Mouse (Mus musculus) heart, postnatal 14 days (tissue): ENCODE measurements around the gene Ldb3. TPM values are rescaled to one million over a fixed set of nuclear protein-coding genes. Genes with fewer than 3 reads are reported as not detected.

ENCODE experiments used
- DNase-seq, 2 experiments: peaks; one replicate each; pipeline ENCODE4 v3.0.0; 2021 to 2022
- intact Hi-C: fragments of 180-260 bp; cut with DNase I; formaldehyde crosslinking; loops from one replicate; pipeline ENCODE4 v1.15.1; 2025
- long read RNA-seq, 2 experiments: library from polyadenylated mRNA; stranded (forward); transcript quantifications; one replicate each; pipeline ENCODE4 v2.0.0; 2021
- total RNA-seq, 2 experiments: library from RNA; stranded (reverse); gene quantifications; 2 replicates each; pipeline ENCODE4 v1.2.3; 2021

Ldb3 gene
- 100 to 1,000 TPM; 877 to 926 TPM for total RNA-seq
- long read RNA-seq, experiment 1, full-length matches to known transcripts: 252 of 502 reads
- long read RNA-seq, experiment 1, partial matches to known transcripts: 204 of 502 reads
- long read RNA-seq, experiment 1, other reads (novel, unspliced or antisense): 46 of 502 reads
- long read RNA-seq, experiment 2, full-length matches to known transcripts: 158 of 384 reads
- long read RNA-seq, experiment 2, partial matches to known transcripts: 168 of 384 reads
- long read RNA-seq, experiment 2, other reads (novel, unspliced or antisense): 58 of 384 reads

DNA sequence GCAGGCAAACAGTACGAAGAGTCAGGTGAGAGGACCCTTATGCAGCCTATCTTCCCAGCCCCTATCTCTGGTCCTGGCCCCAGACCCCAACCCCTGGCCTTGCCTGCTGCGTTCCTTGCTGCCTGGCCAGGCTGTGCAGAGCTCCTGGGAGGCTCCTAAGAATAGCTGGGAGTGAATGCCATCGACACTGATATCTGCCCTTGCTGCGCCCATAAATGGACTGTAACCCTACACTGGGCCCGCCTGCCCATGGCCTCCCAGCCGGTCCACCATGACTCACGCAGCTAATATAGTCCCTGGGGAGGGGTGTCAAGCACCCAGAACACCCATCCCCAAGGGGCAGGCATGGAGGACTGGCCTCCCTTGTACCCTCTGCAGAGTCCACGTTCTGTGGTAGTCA lies at the start of gene Ldb3:
Gene Ldb3 (minus strand): TSS at position 185 of the 400 bp plus-strand sequence.
- peak; percentile 61 to 76 for DNase-seq
- intact Hi-C loops: no loop called here

- DNase-seq: no peak
- intact Hi-C loops: no loop called here
These were observed 47.2 kb upstream of the Ldb3 start for GRCm38 (mm10) chr14:34635721-34636120.

- no peak for DNase-seq
- intact Hi-C loops: no loop called here
These were observed 46.7 kb upstream of the Ldb3 start for GRCm38 (mm10) chr14:34635192-34635591.

DNA sequence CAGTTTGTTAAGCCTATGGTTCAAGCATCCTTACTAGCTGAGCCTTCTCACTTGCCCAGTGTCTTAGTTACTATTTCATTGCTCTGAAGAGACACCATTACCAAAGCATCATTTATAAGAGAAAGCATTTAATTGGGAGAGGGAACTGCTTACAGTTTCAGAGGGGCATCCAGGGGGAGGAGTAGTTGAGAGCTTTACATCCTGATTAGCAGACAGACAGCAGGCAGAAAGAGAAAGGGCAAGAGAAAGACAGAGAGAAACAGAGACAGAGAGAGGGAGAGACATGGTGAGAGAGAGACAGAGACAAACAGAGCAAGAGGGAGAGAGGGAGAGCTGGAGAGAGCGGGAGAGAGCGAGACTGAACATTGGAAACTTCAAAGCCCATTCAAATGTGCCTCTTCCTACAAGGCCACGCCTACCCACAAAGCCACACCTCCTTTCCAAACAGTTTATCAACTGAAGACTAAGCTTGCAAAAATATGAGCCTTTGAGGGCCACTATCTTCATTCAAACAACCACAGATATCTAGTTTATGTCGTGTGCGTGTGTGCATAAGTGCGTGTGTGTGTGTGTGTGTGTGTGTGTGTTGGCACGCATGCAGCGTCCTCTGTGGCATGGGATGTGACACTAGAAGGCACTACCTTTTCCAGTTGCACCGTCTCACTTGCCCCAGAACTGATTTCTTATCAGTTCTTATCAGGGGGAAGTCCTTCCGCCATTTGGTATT lies 44.4 kb upstream of the Ldb3 start:
- no peak for DNase-seq
- intact Hi-C loops: no loop called here

DNA sequence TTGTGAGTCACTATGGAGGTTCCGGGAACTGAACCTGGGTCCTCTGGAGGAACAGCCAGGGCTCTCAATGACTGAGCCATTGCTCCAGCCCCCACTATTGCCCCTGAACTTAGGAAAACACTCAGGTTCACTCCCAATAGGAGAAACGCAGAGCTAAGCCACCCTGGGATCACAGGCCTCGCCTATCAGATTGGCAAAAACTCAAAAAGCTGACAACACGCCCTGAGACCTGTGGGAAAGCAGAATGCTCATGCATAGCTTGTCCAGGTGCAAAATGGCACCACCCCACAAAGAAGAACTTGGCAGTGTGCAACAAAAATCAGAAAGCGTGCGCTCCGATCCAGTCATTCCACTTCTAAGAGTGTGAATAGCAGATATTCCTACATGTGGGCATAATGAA lies 38.3 kb upstream of the Ldb3 start:
- intact Hi-C loops: no loop called here
- DNase-seq: no peak

- DNase-seq: no peak
- intact Hi-C loops: loop anchor here (5.0 kb wide), 1 partner anchor 69 kb away; no protein-coding TSS in a partner anchor
These were observed 35.2 kb upstream of the Ldb3 start for GRCm38 (mm10) chr14:34623531-34624210.

DNA sequence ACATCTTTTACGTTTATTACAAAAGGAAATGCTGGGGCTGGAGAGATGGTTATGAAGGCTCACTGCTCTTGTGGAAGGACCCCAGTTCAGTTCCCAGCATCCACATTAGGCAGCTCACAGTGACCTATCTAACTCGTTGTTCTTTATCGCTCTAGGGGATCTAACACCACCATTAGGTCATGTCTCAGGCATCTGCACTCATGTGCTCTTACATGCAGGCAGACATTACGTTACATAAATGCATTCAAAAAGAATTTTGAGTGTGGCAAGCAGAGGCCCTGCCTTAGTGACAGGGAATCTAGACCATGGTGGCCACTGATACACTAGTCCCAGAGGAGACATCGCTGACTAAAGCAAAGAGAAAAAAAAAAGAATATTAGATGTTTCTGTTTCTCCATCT lies 34.6 kb upstream of the Ldb3 start:
- DNase-seq: no peak
- intact Hi-C loops: loop anchor here (5.0 kb wide), 1 partner anchor 69 kb away; no protein-coding TSS in a partner anchor

DNA sequence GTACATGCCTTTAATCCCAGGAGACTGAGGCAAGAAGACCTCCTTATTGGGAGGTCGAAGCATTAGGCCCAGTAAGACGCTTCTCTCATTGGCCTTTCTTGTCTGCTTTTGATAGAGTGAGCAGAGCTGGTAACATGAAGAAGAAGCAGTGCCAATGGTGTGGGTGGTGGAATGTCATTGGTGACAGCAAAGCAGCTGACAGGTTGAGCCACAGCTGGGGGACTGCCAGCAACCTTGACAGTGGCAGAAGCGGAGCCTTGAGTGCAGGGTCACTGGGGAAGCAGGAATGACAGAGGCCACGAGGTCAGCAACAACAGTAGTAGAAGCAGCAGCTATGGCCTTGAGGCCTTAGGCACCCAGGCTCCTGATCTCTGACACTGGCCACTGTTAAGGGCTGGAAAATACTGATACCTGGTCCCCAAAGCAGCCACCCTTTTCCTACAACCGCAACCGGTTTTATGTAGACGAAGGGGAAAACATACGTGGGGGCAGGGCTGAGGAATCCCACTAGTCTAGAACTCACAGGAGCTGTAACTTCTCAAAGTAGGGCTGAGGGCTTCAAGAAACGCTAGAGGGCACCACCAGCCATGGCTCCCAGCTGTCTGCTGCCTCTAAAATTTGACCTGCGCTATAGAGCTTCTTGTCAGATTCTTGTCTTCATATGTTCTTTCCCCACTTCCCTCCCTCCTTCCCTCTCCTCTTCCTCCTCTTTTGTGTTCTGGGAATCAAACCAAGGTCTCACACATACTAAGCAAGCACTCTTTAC lies 32.3 kb upstream of the Ldb3 start:
- DNase-seq: peak; percentile 44 to 62
- intact Hi-C loops: loop anchor here (5.0 kb wide), 1 partner anchor 72 kb away; no protein-coding TSS in a partner anchor

DNA sequence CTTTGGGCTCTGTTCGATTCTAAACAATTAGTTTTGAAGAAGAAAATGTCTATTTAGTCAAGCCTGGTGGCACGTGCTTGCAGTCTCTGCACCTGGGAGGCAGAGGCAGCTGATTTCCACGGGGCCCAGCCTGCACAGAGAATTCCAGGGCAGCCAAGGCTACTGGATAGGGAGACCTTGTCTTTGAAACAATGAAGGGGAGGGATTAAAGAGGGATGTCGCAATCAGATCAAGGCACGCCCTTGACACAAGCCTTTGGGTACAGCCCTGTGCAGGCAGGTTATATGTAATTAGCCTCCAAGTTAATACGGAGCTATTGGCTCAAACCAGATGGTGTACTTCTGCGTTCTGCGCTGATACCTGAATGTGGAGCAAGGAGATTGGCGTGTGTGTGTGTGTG lies 30.3 kb upstream of the Ldb3 start:
- intact Hi-C loops: no loop called here
- DNase-seq: no peak

DNA sequence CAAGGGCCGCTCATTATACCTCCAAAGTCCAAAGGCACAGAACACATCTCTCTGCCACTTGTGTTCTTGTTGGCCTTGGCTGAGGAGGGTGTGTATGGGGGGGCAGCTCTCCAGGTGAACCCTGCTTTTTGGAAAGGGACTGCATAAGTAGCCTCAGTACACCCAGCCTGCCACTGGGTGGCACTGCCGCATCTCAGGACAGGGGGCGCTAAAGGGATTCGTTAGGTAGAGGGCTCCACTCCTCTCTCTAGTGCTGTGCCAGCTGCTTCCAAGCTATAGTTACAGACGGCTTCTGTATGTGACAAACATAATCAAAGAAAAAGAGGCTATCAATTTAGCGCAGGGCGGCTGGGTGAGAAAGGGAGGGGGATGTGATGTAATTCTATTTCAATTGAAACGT lies 28.3 kb upstream of the Ldb3 start:
- DNase-seq: peak; percentile 85 to 89
- intact Hi-C loops: loop anchor here (1.0 to 2.0 kb wide), 2 partner anchors 152 to 161 kb away; no protein-coding TSS in a partner anchor

GRCm38 (mm10) chr14:34615625-34616024 lies 27.1 kb upstream of the Ldb3 start:
- intact Hi-C loops: loop anchor here (1.0 to 2.0 kb wide), 2 partner anchors 153 to 163 kb away; no protein-coding TSS in a partner anchor
- no peak for DNase-seq

DNA sequence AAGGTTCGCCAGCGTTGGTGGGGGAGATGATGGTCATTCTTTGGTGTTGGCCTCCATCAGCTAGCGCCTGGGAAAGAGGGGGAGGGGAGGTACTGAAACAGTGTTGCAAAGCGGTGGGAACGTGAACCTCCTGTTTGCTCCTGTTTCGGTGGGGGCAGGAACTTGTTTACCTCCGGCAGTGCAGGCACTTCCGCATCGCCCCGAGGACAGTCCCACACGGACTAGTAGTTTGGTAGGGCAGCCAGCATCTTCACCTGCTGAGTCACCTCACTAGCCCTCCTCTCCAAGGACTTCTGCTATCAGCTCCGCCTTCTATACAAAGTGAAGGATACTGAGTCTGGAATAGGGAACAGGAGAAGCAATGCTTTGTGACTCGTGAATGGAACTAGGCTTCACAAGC lies 26.6 kb upstream of the Ldb3 start:
- intact Hi-C loops: no loop called here
- no peak for DNase-seq

DNA sequence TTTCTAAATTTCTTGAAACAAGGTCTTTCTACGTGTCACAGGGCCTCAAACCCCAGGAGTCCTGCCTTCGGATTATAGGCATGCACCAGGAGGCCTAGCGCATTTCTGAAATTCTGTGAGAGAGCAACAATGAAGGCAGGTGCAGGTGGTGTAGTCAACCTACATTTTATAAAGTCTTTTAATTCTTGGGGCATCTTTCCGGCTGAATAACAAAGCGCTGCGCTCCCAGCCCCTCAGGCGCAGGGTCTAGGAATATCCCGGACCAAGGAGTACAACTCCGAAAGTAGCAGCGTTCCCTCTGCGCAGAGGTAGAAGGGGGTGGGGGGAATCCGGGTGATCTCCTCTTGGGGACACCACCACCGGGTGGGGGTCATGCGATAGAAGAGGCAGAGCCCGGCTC lies 26.1 kb upstream of the Ldb3 start:
- no peak for DNase-seq
- intact Hi-C loops: no loop called here

GRCm38 (mm10) chr14:34613523-34613922 lies 25.0 kb upstream of the Ldb3 start:
- no peak for DNase-seq
- intact Hi-C loops: no loop called here

DNA sequence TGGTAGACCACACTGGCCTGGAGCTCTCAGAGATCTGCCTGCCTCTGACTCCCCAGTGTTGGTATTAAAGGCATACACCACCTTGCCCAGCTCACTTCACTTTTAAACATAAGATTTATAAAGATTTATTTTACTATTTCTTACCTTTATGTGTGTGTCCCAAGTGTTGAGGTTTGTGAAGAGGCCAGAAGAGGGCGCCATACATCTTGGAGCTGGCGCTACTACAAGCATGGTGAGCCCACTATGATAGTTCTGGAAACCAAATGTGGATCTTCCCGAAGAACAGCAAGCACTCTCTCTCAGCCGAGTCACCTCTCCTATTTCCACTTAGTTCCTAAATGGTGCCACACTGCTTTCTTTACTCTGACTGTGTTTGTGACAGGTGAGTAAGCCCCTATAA lies 23.7 kb upstream of the Ldb3 start:
- no peak for DNase-seq
- intact Hi-C loops: no loop called here

GRCm38 (mm10) chr14:34611591-34611990 lies 23.1 kb upstream of the Ldb3 start:
- intact Hi-C loops: no loop called here
- no peak for DNase-seq

GRCm38 (mm10) chr14:34601910-34602309 lies 13.4 kb upstream of the Ldb3 start:
- intact Hi-C loops: no loop called here
- DNase-seq: no peak

GRCm38 (mm10) chr14:34599941-34600340 lies 11.5 kb upstream of the Ldb3 start, which contains the start of gene Opn4:
Gene Opn4 (minus strand): TSS chr14:34600142.
- DNase-seq: no peak
- intact Hi-C loops: no loop called here

GRCm38 (mm10) chr14:34595596-34596255 lies 7.2 kb upstream of the Ldb3 start:
- intact Hi-C loops: no loop called here
- no peak for DNase-seq
